Mouse (Mus musculus) E14TG2a.4 (cell line): ENCODE data around the gene 4833427G06Rik.

Source experiments
- H3K27me3 ChIP-seq: 2 replicates; pipeline ENCODE4 v1.6.1; 2014; ENCODE audit warnings: low read length, control low read depth; ENCODE audit not compliant: insufficient read depth
- H3K36me3 ChIP-seq: 2 replicates; pipeline ENCODE4 v1.6.1; 2014; ENCODE audit warnings: low read length, control low read depth; ENCODE audit not compliant: insufficient read depth
- H3K4me1 ChIP-seq: replicated peaks from 2 replicates; pipeline ENCODE4 v1.6.1; 2014; ENCODE audit warnings: low read depth, low read length, control low read depth
- H3K4me3 ChIP-seq: replicated peaks from 2 replicates; pipeline ENCODE4 v1.5.1; 2014; ENCODE audit warnings: mild to moderate bottlenecking, low read length
- H3K9me3 ChIP-seq: 2 replicates; pipeline ENCODE4 v1.6.1; 2014; ENCODE audit warnings: low read length, control low read depth
- CTCF ChIP-seq: conservative IDR thresholded peaks from 2 replicates; pipeline ENCODE4 v1.5.1; 2014; ENCODE audit warnings: low read length
- NANOG ChIP-seq: IDR thresholded peaks from 2 replicates; pipeline ENCODE4 v1.6.1; 2014; ENCODE audit warnings: borderline replicate concordance, low read length, mixed read lengths
- POU5F1 ChIP-seq: IDR thresholded peaks from 2 replicates; pipeline ENCODE4 v1.6.1; 2014; ENCODE audit warnings: low read length, borderline replicate concordance

The 4833427G06Rik gene

DNA sequence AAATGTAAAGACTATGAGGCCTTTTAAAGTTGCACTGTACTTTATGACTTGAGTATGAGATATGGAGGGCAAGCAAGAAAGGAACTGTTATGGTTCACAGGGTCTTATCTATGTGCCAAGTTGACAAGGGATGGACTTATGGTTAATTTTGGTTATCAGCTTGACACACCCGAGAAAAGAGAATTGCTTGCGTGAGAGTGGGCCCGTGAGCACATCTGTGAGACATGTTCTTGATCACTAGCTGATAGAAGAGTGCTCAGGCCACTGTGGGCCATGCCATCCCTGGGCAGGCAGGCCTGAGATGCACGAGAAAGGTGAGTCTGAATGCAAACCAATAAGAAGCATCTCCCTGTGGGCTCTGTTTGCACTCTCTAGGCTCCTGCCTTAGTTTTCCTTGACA lies 35.6 kb upstream of the 4833427G06Rik start:
- H3K9me3 ChIP-seq = no peaks in the 10 kb centered on the region
- no peaks in the 10 kb centered on the region for H3K27me3 ChIP-seq
- H3K4me3 ChIP-seq = no peak overlapping the region
- TF ChIP-seq POU5F1 (no peak), CTCF (no peak), NANOG (no peak)
- H3K36me3 ChIP-seq = no peaks in the 10 kb centered on the region
- no peaks in the 10 kb centered on the region for H3K4me1 ChIP-seq

DNA sequence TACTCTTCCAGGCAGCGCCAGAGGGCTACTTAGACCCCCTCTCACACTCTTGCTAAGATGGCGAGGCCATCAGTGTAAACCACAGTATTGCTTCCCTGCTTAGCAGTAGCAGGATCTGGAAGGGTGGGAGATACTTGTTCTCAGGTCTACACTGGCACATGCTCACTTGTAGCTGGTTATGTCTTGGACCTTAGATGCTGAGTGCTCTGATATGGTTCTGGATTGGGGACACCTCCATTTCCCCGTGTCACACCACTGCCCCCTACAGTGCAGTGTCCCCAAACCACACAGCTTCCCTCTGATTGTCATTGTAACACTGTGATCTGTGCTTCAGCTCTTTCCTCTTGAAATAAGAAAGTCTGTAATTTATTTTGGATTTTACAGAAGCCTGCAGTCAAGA lies 35.1 kb upstream of the 4833427G06Rik start:
- no peaks in the 10 kb centered on the region for H3K36me3 ChIP-seq
- no peaks in the 10 kb centered on the region for H3K9me3 ChIP-seq
- no peak overlapping the region for H3K4me3 ChIP-seq
- no peaks in the 10 kb centered on the region for H3K27me3 ChIP-seq
- no peaks in the 10 kb centered on the region for H3K4me1 ChIP-seq
- no peak for TF ChIP-seq POU5F1
- TF ChIP-seq CTCF = no peak; the same call in none of the 2 replicates
- TF ChIP-seq NANOG = no peak

DNA sequence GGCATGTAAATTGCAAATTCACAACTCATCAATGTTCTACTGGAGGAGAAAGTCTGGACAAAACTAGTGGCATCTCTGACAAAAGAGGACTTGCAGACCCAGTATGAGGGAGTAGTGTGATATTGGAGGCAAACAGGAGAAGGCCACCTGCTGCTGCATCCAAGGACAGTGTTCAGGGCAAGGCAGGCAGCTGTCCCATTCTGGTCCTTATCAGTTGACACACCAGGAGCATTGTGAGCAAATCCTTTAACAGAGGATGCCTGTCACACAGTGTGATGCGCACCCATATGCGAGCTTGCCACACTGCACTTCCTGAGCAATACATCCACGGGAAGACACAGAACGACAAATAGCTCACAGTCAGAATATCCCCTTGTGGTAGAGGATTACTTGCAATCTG lies 12.9 kb upstream of the 4833427G06Rik start:
- Histone ChIP-seq H3K4me3 (no peak overlapping the region), H3K27me3 (no peaks in the 10 kb centered on the region; the same call in 1 of the 2 replicates), H3K4me1 (no peaks in the 10 kb centered on the region), H3K36me3 (no peaks in the 10 kb centered on the region), H3K9me3 (no peaks in the 10 kb centered on the region)
- no peak for TF ChIP-seq NANOG
- no peak for TF ChIP-seq POU5F1
- TF ChIP-seq CTCF = no peak

DNA sequence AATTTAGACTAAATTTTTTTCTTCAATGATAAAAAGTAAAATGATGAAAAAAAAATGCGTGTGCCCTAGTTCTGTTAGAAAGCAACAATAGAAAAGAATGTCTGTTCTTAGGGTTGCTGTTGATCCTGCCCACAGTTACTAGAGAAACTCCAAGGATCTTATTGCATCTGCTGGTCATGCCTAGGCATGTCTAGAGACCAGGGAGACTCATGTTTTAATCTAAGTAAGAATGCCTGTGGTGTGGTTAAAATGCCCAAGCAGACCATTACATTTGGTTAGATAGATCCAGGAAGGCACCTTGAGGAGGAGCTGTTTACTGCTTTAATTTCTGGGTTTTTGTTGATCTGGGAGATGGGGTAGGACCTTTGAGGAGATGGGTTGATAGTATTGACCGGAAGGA lies 3.9 kb upstream of the 4833427G06Rik start:
- no peak for TF ChIP-seq CTCF
- TF ChIP-seq POU5F1 = no peak
- TF ChIP-seq NANOG = no peak
- Histone ChIP-seq H3K36me3 (no peaks in the 10 kb centered on the region), H3K27me3 (peaks cover 41% of the 10 kb centered on the region), H3K4me1 (peaks cover 18% of the 10 kb centered on the region), H3K4me3 (no peak overlapping the region), H3K9me3 (no peaks in the 10 kb centered on the region; the same call in 1 of the 2 replicates)

DNA sequence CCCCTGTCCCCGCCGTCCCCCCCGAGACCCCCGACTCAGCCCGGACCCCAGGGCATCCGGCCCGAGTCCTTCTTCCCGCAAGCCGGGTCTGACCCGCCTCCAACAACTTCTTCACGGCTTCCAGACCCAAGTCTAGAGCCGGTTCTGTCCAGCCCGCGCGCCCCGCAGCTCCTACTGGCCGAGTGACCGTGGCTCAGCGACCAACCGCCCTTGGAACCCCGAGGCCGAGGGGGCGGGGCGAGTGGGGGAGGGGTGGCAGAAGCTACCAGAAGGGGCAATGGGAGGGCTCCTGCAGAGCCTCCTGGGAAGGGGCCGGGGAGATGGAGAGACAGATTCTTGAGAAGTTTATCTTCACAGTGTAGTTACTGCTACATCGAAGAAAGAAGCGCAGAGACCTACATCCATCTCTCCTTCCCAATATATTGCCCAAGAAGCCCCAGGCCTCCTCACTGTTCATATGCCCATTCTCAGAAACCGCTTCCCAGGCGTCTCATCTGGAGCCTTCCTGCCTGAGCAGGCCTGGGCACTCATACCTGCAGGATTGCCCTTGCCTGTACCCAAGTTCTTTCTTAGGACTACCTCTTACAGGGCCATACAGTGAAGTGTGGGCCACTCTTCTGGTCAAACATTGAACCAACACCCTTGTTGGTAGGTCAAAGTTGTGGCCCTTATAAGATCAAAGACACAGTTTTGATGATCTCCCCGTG lies 2.1 kb upstream of the 4833427G06Rik start:
- Histone ChIP-seq H3K9me3 (no peaks in the 10 kb centered on the region; the same call in 1 of the 2 replicates), H3K4me1 (peaks cover 18% of the 10 kb centered on the region), H3K36me3 (no peaks in the 10 kb centered on the region), H3K27me3 (peaks cover 45% of the 10 kb centered on the region), H3K4me3 (peak overlapping the region; percentile 72)
- TF ChIP-seq NANOG = no peak
- TF ChIP-seq POU5F1 = no peak
- no peak for TF ChIP-seq CTCF

DNA sequence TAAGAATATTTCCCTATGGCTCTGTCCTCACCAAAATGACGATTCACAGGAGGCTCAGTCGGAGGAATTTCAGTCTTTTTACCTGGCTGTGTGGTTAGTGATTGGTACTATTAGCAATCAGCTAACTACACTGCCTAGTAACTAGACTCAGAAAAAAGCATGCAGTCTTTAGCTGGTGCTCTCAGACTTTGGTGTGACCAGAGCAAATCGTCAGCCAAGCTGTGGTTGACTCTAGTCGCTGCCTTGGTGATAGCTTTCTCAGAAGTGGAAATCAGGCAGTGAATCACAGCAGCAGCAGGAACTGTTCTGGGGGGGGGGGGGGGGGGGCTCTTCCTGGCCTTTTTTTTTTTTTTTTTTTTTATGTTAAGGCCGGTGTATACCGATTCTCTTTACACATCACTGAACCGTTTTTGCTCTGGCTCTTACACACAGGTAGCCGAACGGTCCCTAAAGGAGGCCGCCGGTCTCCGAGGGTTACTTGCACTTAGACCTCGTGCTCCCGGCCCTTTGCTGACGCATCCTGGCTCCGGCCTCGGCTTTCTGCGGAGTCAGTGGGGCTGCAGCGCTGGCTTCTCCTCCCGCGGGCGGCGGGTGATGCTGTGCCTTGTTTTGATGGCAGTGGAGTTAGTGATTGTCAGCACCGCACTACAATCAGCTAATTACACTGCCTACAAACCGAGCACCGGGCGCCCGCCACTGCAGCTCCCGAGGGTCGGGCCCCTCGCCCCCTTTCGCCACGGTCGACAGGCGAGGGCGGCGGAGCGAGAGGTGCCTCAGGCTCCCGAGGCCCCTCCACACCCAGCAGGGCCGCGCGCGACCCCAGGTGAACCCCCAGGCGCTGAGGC lies 1.3 kb upstream of the 4833427G06Rik start:
- Histone ChIP-seq H3K9me3 (no peaks in the 10 kb centered on the region; the same call in 1 of the 2 replicates), H3K4me3 (peak overlapping the region; percentile 72), H3K27me3 (peaks cover 45% of the 10 kb centered on the region), H3K36me3 (no peaks in the 10 kb centered on the region), H3K4me1 (peaks cover 18% of the 10 kb centered on the region)
- TF ChIP-seq POU5F1 (no peak), NANOG (no peak), CTCF (no peak)

- H3K4me3 ChIP-seq = no peak overlapping the region
- H3K4me1 ChIP-seq = no peaks in the 10 kb centered on the region
- no peaks in the 10 kb centered on the region for H3K36me3 ChIP-seq
- no peak for TF ChIP-seq NANOG
- TF ChIP-seq CTCF = no peak
- TF ChIP-seq POU5F1 = no peak
- H3K27me3 ChIP-seq = peaks cover 5% of the 10 kb centered on the region; the same call in 1 of the 2 replicates
- H3K9me3 ChIP-seq = no peaks in the 10 kb centered on the region
Measured at GRCm38 (mm10) chr9:51096306-51096705, 5.6 kb downstream of the 4833427G06Rik start.

DNA sequence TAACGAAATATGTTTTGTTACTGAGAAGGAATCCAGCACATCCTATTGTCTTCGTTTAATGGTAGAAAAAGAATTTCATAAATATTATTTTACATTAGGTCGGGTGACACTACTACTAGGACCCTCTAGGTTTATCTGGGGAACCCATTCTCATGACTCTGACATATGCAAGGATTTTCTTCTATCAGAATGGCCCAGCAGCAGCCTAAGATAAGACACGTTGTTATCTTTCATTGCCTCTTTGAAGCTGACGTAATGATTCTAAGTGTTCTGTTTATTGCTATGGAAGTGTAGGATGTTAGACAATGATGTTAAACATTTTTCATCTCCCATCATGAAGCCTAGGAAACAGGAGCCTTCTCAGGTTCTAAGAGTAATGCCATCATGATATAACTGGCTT lies 8.2 kb downstream of the 4833427G06Rik start:
- TF ChIP-seq NANOG (no peak), CTCF (no peak), POU5F1 (no peak)
- Histone ChIP-seq H3K36me3 (no peaks in the 10 kb centered on the region), H3K4me3 (no peak overlapping the region), H3K9me3 (no peaks in the 10 kb centered on the region), H3K4me1 (no peaks in the 10 kb centered on the region), H3K27me3 (no peaks in the 10 kb centered on the region)
